Mouse (Mus musculus): ENCODE measurements around the gene Duox1.

Duox1 gene

GRCm38 (mm10) chr2:122354191-122354929 lies 38.9 kb downstream of the Duox1 start:
- DNase-seq (ENCODE audit: low read depth in 1 of 2, low spot score in 2 of 2), result no peak

- no peak for DNase-seq (ENCODE audit: low read depth in 1 of 2, low spot score in 2 of 2)
Observed at GRCm38 (mm10) chr2:122355389-122355788, 39.9 kb downstream of the Duox1 start.

- DNase-seq (ENCODE audit: low read depth in 1 of 2, low spot score in 2 of 2), result no peak
Observed at GRCm38 (mm10) chr2:122356187-122356586, 40.7 kb downstream of the Duox1 start.

GRCm38 (mm10) chr2:122360310-122360709 lies 44.8 kb downstream of the Duox1 start:
- no peak for DNase-seq (ENCODE audit: low read depth in 1 of 2, low spot score in 2 of 2)

DNA sequence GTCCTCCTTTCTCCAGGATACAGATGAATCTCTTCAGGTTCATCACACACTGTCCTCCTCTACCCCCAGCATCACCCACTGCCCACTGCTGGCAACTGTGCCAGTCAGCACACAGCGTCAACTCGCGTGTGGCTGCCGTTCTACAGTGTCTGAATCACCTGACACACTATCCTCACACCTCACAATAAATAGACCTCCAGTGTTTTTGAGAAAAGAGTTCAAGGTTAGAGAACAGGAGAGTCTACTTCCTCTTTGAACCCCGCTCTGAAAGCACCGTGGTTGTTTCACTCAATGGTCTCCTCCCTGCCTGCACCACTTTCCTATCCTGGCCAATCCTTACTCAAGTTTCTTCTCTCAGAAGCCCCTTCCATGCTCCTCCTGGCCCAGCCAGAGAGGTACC lies 45.7 kb downstream of the Duox1 start:
- DNase-seq (ENCODE audit: low read depth in 1 of 2, low spot score in 2 of 2), result no peak

- DNase-seq (ENCODE audit: low read depth in 1 of 2, low spot score in 2 of 2), result no peak
Observed at GRCm38 (mm10) chr2:122361868-122362621, 46.6 kb downstream of the Duox1 start.

DNA sequence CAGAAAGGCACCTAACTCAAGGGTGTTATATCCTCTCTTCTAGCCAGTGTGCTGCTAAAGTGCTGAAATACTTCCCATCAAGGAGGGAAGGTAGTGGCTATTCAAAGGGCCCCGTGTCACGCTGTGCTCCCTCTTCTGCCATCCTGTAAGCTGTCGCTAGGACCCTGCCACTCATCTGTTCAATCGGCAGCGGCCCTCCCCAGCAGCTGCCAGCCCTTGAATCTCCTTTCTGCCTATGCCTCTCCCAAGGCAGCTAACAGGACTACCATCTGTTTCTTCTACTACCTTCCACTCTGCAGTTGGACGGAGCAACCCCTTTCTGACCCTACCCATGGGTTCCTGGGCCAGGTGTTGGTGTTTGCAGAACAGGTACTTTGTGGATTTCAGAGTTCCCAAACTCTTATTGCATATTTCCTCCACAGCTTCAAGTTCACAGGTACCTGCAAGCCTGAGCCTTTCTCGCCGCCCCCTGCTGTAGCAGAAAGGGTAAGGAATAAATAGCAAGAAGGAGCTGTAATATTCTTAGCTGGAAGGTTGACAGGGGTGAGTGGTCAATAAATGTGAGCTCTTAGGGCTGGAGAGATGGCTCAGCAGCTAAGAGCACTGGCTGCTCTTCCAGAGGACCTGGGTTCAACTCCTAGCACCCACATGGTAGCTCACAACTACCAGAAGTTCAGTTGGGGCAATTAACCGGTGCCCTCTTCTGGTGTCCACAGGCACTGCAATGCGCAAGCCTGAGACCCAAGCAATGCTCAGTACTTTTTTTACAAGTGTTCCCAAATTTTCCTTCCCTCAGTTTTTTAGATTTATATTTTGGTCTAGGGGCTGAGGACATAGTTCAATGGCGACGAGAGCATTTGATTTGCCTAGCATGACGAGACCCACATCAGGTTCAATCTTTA lies 47.4 kb downstream of the Duox1 start:
- DNase-seq (ENCODE audit: low read depth in 1 of 2, low spot score in 2 of 2), result no peak

DNA sequence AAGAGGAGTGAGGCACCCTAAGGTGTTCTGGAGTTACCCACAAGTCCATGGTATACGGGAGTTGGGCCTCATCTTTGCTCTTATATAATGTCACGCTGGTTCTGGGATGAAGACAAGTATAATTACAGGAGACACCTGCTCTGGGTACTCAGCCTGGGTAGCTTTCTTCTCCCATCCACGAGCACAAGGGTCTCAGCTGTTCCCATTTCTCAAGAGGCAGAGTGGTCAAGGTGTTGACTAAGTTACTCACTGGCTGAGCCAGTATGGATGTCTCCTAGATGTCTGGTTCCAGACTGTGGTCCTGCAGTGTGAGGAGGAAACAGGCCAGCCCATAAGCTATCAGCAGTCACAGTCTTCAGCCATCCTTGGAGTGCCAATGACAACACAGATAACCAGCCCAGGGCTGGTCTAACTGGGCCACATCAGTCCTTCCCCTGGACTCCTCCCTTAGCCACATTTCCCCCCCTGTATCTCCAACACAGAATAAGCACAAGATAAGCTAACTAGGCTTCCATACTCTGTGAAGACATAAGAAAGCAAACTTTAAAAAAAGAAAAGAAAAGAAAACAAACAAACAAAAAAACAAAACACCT lies 49.0 kb downstream of the Duox1 start:
- DNase-seq (ENCODE audit: low read depth in 1 of 2, low spot score in 2 of 2), result no peak

GRCm38 (mm10) chr2:122365244-122365866 lies 49.9 kb downstream of the Duox1 start:
- no peak for DNase-seq (ENCODE audit: low read depth in 1 of 2, low spot score in 2 of 2)

GRCm38 (mm10) chr2:122366039-122366438 lies 50.6 kb downstream of the Duox1 start:
- no peak for DNase-seq (ENCODE audit: low read depth in 1 of 2, low spot score in 2 of 2)

DNA sequence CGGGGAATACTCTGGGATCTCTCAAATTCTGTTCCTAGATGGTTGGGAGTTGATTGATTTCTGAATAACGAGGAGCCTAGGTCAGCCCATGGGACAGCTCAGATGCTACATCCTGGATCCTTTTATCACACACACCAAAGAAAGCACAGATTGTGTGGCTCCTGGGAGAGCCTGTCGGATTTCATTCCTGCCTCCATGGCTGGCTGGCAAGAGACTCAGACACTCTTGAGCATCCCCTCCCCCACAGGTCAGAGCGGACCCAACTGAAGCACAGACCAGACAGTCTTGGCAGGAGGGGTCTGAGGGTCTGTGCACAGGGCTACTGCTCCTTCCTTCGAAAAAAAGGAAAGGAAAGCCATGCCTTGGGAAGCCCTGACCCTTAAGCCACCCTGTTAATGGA lies 51.2 kb downstream of the Duox1 start:
- DNase-seq (ENCODE audit: low read depth in 1 of 2, low spot score in 2 of 2), result no peak

DNA sequence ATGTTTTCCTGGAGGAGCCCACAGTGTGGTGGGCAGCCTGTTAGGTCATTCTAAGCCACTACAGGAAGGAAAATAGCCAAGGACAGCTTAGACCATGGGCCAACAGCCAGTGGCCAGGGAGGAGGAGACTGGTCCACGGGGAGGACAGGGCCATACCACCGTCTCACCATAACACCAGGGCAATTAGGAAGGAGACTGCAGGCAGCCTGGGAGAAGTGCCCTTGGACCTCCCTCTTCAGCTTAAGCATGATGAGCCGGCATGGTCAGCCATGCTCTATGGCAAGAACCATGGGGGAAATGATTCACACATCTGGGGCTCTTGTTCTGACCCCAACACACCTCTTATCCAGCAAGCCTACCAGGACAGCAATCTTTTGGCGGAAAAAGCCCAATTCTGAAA lies 51.7 kb downstream of the Duox1 start:
- no peak for DNase-seq (ENCODE audit: low read depth in 1 of 2, low spot score in 2 of 2)

GRCm38 (mm10) chr2:122367701-122368080 lies 52.2 kb downstream of the Duox1 start:
- DNase-seq (ENCODE audit: low read depth in 1 of 2, low spot score in 2 of 2), result no peak

- no peak for DNase-seq (ENCODE audit: low read depth in 1 of 2, low spot score in 2 of 2)
Observed at GRCm38 (mm10) chr2:122368081-122368971, 52.9 kb downstream of the Duox1 start.

DNA sequence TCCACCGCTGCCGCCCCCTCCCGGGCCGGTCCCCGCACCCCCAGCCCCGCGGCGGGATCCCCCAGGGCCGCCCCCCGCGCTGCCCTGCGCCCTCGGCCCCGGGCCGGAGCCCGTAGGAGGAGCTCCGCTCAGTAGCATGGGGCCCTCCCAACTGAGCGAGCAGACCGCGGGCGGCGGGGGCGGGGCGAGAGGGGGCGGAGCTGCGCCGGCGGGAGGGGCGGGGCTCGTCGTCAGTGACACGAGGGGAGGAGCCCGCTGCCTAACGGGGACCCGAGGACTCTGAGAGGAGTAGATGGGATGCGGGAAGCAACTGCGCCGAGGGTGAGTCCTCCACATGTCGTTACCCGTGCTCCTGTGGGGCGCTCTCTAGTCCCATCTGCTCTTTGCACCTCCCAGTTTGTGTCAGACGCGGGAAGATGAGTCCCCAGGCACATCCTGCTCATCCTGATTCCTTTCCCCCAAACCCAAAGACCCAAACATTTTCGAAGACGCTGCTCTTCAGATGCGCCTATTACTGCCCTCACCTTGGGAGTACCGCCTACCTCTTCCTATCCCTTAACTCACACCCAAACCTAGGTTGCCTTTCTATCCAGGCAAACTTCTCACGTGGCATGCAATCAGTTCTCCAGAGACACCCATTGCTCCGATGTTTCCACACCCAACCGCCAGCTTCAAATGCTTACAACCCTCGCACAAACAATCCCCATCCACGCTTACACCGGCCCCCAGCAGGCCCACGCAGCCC lies 53.7 kb downstream of the Duox1 start, which contains the start of gene Shf:
Gene Shf, minus strand, starts transcription at position 168 of the 745 bp plus-strand sequence.
- DNase-seq (ENCODE audit: low read depth in 1 of 2, low spot score in 2 of 2), result peak in 1 of 2 experiments; percentile 74

DNA sequence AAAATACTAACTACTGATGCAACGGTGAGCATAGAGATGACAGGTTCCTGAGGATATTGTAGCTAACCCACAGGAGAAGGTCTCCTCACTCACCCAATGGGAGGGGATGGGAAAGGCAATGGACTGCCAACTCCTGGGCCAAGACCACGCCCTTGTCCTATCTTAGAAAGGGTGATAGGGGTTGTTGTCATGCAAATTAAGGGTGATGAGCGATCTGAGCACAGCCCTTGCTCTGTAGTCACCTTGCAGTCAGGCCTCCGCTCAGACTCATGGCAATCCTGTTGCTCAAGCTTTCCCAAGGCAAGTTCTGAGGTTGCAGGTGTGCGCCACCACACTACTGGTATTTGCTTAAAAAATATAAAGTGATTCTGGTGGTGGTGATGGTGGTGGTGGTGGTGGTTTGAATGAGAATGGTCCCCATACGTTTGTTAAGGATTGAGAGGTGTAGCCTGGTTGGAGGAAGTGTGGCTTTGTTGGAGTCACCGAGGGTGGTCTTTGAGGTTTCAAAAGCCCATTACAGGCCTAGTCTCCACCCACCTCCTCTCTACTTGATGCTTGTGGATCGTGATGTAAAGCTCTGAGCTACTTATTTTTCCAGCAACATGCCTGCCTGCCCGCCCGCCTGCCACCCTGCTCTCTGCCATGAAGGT lies 54.8 kb downstream of the Duox1 start:
- DNase-seq (ENCODE audit: low read depth in 1 of 2, low spot score in 2 of 2), result no peak

- DNase-seq (ENCODE audit: low read depth in 1 of 2, low spot score in 2 of 2), result no peak
Observed at GRCm38 (mm10) chr2:122372067-122372466, 56.6 kb downstream of the Duox1 start.

DNA sequence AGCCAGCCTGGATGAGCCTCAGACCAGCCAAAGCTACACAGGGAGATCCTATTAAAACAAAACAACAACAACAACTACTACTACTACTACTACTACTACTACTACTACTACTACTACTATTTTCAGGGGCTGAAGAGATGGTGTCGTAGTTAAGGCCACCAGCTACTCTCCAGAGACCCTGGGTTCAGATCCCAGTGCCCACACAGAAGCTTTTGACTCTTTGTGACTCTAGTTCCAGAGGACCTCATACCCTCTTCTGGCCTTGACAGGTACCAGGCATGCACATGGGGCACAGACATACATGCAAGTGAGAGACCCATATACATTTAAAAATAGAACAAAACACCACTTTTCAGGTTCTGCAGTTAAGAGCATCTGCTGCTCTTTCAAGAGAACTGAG lies 57.1 kb downstream of the Duox1 start:
- no peak for DNase-seq (ENCODE audit: low read depth in 1 of 2, low spot score in 2 of 2)
